ENCODE assay signal across 14 mouse cellular contexts in the genomic region with DNA sequence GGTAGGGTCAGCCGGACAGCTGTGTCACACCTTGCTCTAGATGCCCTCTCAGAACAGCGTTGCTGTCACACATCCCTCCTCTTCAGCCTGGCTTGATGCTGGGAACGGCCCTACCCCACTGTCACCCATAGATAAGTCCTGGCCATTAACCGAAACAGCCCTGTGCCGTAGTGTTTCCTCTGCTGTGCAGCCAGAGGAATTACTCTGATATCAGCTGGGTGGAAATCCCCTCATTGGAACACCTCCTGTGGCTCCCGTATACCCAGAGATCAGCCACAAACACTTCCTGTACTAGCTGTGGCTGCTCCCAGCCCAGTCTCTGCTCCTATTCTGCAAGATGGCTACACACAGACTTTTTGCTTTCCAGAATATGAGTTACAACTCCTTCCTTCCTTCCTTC.
"Had no signal": no experiment of that assay in that cellular context is flagged by ENCODE, and none has a peak within 500 bp of the region (broad histone marks: within the 10 kb centered on the region; RNA-seq: fewer than 3 reads in every experiment).

No protein-coding gene starts in this region.

- ATAC-seq: liver, postnatal 0 days; lung, postnatal 0 days; midbrain, embryonic 13.5 days; midbrain, embryonic 16.5 days had no signal

- DNase-seq: kidney, adult 11 months; kidney, adult 8-10 months; kidney, postnatal 14 days; kidney, postnatal 4 days; left cerebral cortex, postnatal 4 days; liver, postnatal 0 days; lung, embryonic 14.5 days; right cerebral cortex, postnatal 25 days; spleen, adult 18-20 months; thymus, adult 18-20 months; thymus, postnatal 36 days had no signal
